Comparison of ENCODE assay signal across 27 mouse cellular contexts in genomic region chr12:111472886-111473285, GRCm38 (mm10). TPM values are rescaled to one million over a fixed set of nuclear protein-coding genes. Genes with fewer than 3 reads are reported as not detected.
DNase-seq lines count a peak whose midpoint lies in the region; ATAC-seq lines count a peak whose summit lies in the region.
"Had no signal": no experiment of that assay in that cellular context is flagged by ENCODE, and none has a peak within 500 bp of the region (broad histone marks: within the 10 kb centered on the region; RNA-seq: fewer than 3 reads in every experiment).

No protein-coding gene starts in this region.

- 0 out of 2 replicates have a peak, but pooled peaks cover 4% of the 10 kb centered on the region for H3K27me3 ChIP-seq in heart, embryonic 16.5 days (ENCODE audit: control insufficient read depth, insufficient read depth, low read length)
- H3K27me3 ChIP-seq: embryonic facial prominence, embryonic 12.5 days; midbrain, embryonic 15.5 days; neural tube, embryonic 12.5 days had no signal

- no peak for DNase-seq in heart, adult 8-10 months (ENCODE audit: low spot score)
- peak; percentile 55 for DNase-seq in kidney, postnatal 10 days
- DNase-seq in kidney, adult 8-10 months, result no peak
- DNase-seq in thymus, postnatal 0 days (ENCODE audit: low spot score), result peak; percentile 26
- no peak for DNase-seq in thymus, postnatal 10 days (ENCODE audit: low spot score in 2 of 2)
- DNase-seq: adrenal gland, postnatal 25 days; B cell, adult 2 months; cerebellum, adult 18-20 months; embryo, embryonic 11 days; gastrocnemius, postnatal 25 days; heart, adult 11 months; heart, postnatal 4 days; kidney, adult 18-20 months; lung, embryonic 14.5 days; lung, postnatal 14 days; thymus, adult 2 months had no signal

- ATAC-seq in heart, embryonic 16.5 days (replicated peaks; ENCODE audit: extremely low read depth, insufficient read depth, low FRiP score), result no peak
- ATAC-seq: inflammation-experienced regulatory T-cells, adult 6 months; midbrain, embryonic 15.5 days had no signal

- 77% methylated on average over 5 of the region's 5 CpGs for WGBS in heart, embryonic 16.5 days

- H3K9me3 ChIP-seq in heart, embryonic 16.5 days (replicated peaks; ENCODE audit: control insufficient read depth, low read length), result no peaks in the 10 kb centered on the region
- H3K9me3 ChIP-seq: embryonic facial prominence, embryonic 12.5 days; liver, embryonic 15.5 days; midbrain, embryonic 15.5 days; neural tube, embryonic 12.5 days had no signal

- peaks cover 4% of the 10 kb centered on the region for H3K4me1 ChIP-seq in heart, embryonic 16.5 days (ENCODE audit: control insufficient read depth, insufficient read depth, low read length)
- H3K4me1 ChIP-seq: liver, embryonic 15.5 days; midbrain, embryonic 15.5 days had no signal

- H3K27ac ChIP-seq in heart, embryonic 16.5 days (ENCODE audit: low read length), result peak overlapping the region; percentile 0; the same call in 1 of the 2 replicates
- H3K27ac ChIP-seq: embryonic facial prominence, embryonic 12.5 days; hindbrain, embryonic 14.5 days; limb, embryonic 12.5 days; liver, embryonic 15.5 days; midbrain, embryonic 15.5 days; neural tube, embryonic 12.5 days had no signal

- no peak overlapping the region for H3K4me2 ChIP-seq in heart, embryonic 16.5 days (ENCODE audit: low read depth, low read length)
- H3K4me2 ChIP-seq: embryonic facial prominence, embryonic 12.5 days; heart, embryonic 11.5 days; hindbrain, embryonic 14.5 days; limb, embryonic 12.5 days; liver, embryonic 15.5 days; lung, embryonic 14.5 days; midbrain, embryonic 15.5 days; neural tube, embryonic 12.5 days had no signal

- H3K36me3 ChIP-seq in heart, embryonic 16.5 days (ENCODE audit: control insufficient read depth, insufficient read depth), result no peaks in the 10 kb centered on the region
- H3K36me3 ChIP-seq: embryonic facial prominence, embryonic 12.5 days; limb, embryonic 12.5 days; liver, embryonic 15.5 days; midbrain, embryonic 15.5 days; neural tube, embryonic 12.5 days had no signal

- no peak overlapping the region for H3K9ac ChIP-seq in heart, embryonic 16.5 days (ENCODE audit: low read length)
- H3K9ac ChIP-seq: embryonic facial prominence, embryonic 12.5 days; hindbrain, embryonic 14.5 days; limb, embryonic 12.5 days; liver, embryonic 15.5 days; lung, embryonic 14.5 days; midbrain, embryonic 15.5 days; neural tube, embryonic 12.5 days had no signal

- no peak overlapping the region for H3K4me3 ChIP-seq in heart, embryonic 16.5 days (ENCODE audit: low read length)
- H3K4me3 ChIP-seq: embryonic facial prominence, embryonic 12.5 days; limb, embryonic 12.5 days; liver, embryonic 15.5 days; midbrain, embryonic 15.5 days; neural tube, embryonic 12.5 days had no signal

RNA-seq across cellular contexts. Expression of gene Gm266, which starts 12.7 kb away (rescaled TPM):
- 2.6 and 6.1 TPM in 2 replicates for polyA plus RNA-seq in heart, embryonic 16.5 days (2015; fragmentation: Nextera tagmentation; extraction: Ambion mirVana)
- total RNA-seq in heart, adult 8-10 months (2022), result under 1 TPM in 2 of 4 experiments, not detected in 2; 0.22 to 0.35 TPM
- 20.6 and 21.1 TPM in 2 replicates for polyA plus RNA-seq in thymus, postnatal 0 days (2015; fragmentation: Nextera tagmentation; extraction: Ambion mirVana)
- total RNA-seq: adrenal gland, adult 18-20 months; adrenal gland, postnatal 25 days; liver, adult 2 months had no signal
- polyA plus RNA-seq: inflammation-experienced regulatory T-cells, adult 6 months; liver, adult 2 months had no signal

RNA-seq across cellular contexts. Expression of gene Tnfaip2, which starts 30.6 kb away (rescaled TPM):
- polyA plus RNA-seq in heart, embryonic 16.5 days (2015; fragmentation: Nextera tagmentation; extraction: Ambion mirVana), result 3.2 and 4.8 TPM in 2 replicates
- total RNA-seq in heart, adult 8-10 months (2022), result 10 to 100 TPM; 25.2 to 49.3 (median 41.6) TPM
- polyA plus RNA-seq in thymus, postnatal 0 days (2015; fragmentation: Nextera tagmentation; extraction: Ambion mirVana), result 9.0 and 9.1 TPM in 2 replicates
- polyA plus RNA-seq: inflammation-experienced regulatory T-cells, adult 6 months had no signal

RNA-seq across cellular contexts. Expression of gene Exoc3l4, which starts 56.1 kb away (rescaled TPM):
- 13.3 and 14.9 TPM in 2 replicates for polyA plus RNA-seq in heart, embryonic 16.5 days (2015; fragmentation: Nextera tagmentation; extraction: Ambion mirVana)
- total RNA-seq in heart, adult 8-10 months (2022), result 1 to 10 TPM; 2.1 to 3.6 (median 3.0) TPM
- polyA plus RNA-seq in thymus, postnatal 0 days (2015; fragmentation: Nextera tagmentation; extraction: Ambion mirVana), result 25.3 and 33.2 TPM in 2 replicates
- polyA plus RNA-seq: inflammation-experienced regulatory T-cells, adult 6 months had no signal

Comparison
In these comparisons a context has a peak if more than half of its experiments do, and no peak if none do; other contexts are left out.
1. DNase-seq: peak in kidney, postnatal 10 days (single experiment) and thymus, postnatal 0 days (single experiment); none in heart, adult 8-10 months (single experiment), kidney, adult 8-10 months (0 of 2) and thymus, postnatal 10 days (0 of 2).